Mouse (Mus musculus) forebrain, embryonic 16.5 days (tissue): ENCODE measurements at regions not wholly inside any gene's neighbourhood (a gene's known extent, or its start where the extent isn't known, plus 50 kb on each side); places are given as distances from the start of the nearest gene placed in this dataset.
A peak's percentile ranks its signal among the peaks of the same experiment; 100 is the strongest.
"Not testable (repeated sequence)": the region's sequence is repeated elsewhere in the genome, so short reads cannot be mapped to it uniquely, and the experiment has no call there.

ENCODE experiments used
- ATAC-seq: fragments of 200-750 bp; cut with Nextera tagmentation; 2 replicates; pipeline ENCODE4 v1.8.0; 2017; ENCODE audit warnings: mild to moderate bottlenecking, moderate library complexity
- H3K27ac ChIP-seq: fragments of 300-500 bp; sonication (generic); 2 replicates; pipeline ENCODE4 v1.5.1; 2014; ENCODE audit warnings: low read length, control low read depth
- H3K27me3 ChIP-seq: fragments of 300-500 bp; sonication (generic); replicated peaks from 2 replicates; pipeline ENCODE4 v1.6.1; 2014; ENCODE audit warnings: low read length; ENCODE audit not compliant: control insufficient read depth, insufficient read depth
- H3K36me3 ChIP-seq: fragments of 300-500 bp; sonication (generic); 2 replicates; pipeline ENCODE4 v1.6.1; 2014; ENCODE audit not compliant: control insufficient read depth, insufficient read depth
- H3K4me1 ChIP-seq: fragments of 300-500 bp; sonication (generic); replicated peaks from 2 replicates; pipeline ENCODE4 v1.6.1; 2014; ENCODE audit warnings: low read length; ENCODE audit not compliant: control insufficient read depth, insufficient read depth
- H3K4me2 ChIP-seq: fragments of 300-500 bp; sonication (generic); 2 replicates; pipeline ENCODE4 v1.6.1; 2014; ENCODE audit warnings: mild to moderate bottlenecking, low read length, control low read depth
- H3K4me3 ChIP-seq: fragments of 300-500 bp; sonication (generic); replicated peaks from 2 replicates; pipeline ENCODE4 v1.5.1; 2014; ENCODE audit warnings: mild to moderate bottlenecking, low read length, control low read depth
- H3K9ac ChIP-seq: fragments of 300-500 bp; sonication (generic); replicated peaks from 2 replicates; pipeline ENCODE4 v1.6.1; 2014; ENCODE audit warnings: low read depth, low read length, control low read depth
- H3K9me3 ChIP-seq: fragments of 300-500 bp; sonication (generic); 2 replicates; pipeline ENCODE4 v1.6.1; 2016; ENCODE audit warnings: low read length; ENCODE audit not compliant: control insufficient read depth
- WGBS: fragments of 180-500 bp; shearing (Covaris S2); extraction: QIAGEN DNeasy Blood & Tissue Kit; methylation state at CpG from one replicate; pipeline ENCODE4 v1.1.7; 2014; 5-methylcytosine and 5-hydroxymethylcytosine counted together

DNA sequence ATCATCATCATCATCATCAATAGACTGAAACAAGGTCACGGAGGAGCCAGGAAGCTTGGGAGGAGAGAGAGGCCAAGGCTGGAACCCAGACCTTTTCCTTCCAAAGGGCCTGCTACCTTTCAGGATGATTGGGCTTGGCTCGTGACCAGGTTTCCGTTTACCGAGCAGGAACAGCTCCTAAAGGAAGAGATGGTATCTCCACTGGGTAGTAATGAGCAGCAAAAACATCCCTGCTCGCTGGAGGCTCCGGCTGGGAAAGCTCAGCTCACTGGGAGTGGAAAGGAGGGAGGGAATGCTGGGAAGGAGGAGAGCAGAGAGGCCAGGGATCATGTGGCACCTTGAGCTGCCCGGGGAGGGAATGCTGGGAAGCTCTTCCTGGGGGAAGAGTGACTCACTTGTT is 82.8 kb upstream of the Fam174b start:
- Histone ChIP-seq H3K27me3 (no peaks in the 10 kb centered on the region), H3K36me3 (no peaks in the 10 kb centered on the region), H3K4me3 (no peak overlapping the region), H3K4me2 (no peak overlapping the region), H3K9me3 (no peaks in the 10 kb centered on the region), H3K9ac (no peak overlapping the region), H3K4me1 (no peaks in the 10 kb centered on the region), H3K27ac (no peak overlapping the region)
- no peak for ATAC-seq
- 76% methylated on average over 7 of the region's 7 CpGs for WGBS

DNA sequence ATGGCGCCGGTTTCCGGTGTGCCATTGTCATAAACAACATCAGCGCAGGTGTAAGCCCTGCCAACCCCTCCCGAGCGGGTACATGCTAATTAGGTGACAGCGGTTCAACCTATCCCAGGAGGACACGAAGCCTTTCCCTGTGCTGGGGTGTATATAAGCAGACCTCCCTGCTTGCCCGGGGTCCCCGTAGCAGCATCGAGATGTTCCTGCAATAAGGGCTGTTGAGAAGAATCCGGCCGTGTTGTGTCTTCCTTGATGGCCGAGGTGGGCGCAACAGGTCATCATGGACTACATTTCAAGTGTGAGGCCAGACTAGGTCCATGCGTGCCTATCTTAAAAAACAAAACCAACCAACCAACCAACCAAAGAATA is 83.7 kb upstream of the Fam174b start:
- not testable (repeated sequence) for H3K9me3 ChIP-seq, H3K4me1 ChIP-seq, H3K4me2 ChIP-seq, H3K27ac ChIP-seq, H3K9ac ChIP-seq, H3K27me3 ChIP-seq, H3K4me3 ChIP-seq, H3K36me3 ChIP-seq
- WGBS = 98% methylated on average over 16 of the region's 16 CpGs
- ATAC-seq = 0 out of 2 replicates have a peak, but pooled peaks have one; percentile 11

- Histone ChIP-seq H3K9ac (no peak overlapping the region), H3K4me1 (no peaks in the 10 kb centered on the region), H3K9me3 (no peaks in the 10 kb centered on the region), H3K36me3 (no peaks in the 10 kb centered on the region), H3K27ac (no peak overlapping the region), H3K4me2 (no peak overlapping the region), H3K4me3 (no peak overlapping the region), H3K27me3 (no peaks in the 10 kb centered on the region)
- WGBS = 22% methylated on average over 5 of the region's 5 CpGs
- ATAC-seq = peak; percentile 73
Measured at GRCm38 (mm10) chr7:73655787-73656423, 84.2 kb upstream of the Fam174b start.

DNA sequence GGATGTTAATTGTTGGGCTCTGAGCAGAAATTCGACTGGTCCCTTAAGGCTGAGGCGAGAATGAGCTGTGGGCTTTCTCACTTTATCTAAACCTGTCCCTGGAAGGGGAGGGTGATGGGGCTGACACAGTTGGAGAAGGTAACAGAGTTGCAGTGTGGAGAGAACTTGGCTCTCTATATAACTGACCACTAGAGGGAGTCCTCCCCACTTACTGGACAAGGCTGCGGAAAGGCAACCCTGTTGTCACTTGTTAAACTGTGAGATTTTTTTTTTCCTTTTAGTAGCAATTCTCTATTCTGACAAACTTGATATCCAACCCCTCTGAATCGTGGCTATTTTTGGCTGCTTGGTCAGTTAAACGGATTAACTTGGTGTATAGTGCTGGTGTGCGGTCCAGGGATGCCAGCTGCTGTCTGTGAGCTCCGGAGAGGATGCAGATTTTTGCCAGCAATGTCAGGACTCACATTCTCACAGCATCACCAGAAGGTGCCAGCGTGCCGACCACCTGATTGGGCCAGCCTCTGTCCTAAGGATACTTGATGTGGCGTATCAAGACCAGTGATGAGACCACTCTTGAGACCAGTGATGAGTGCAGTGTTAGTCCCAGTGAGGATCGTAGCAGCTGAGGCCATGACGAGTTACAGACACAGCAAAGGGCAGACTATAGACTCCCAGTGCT is 85.8 kb upstream of the Fam174b start:
- peak; percentile 59 for ATAC-seq
- Histone ChIP-seq H3K4me2 (no peak overlapping the region), H3K27ac (no peak overlapping the region), H3K36me3 (no peaks in the 10 kb centered on the region), H3K9me3 (no peaks in the 10 kb centered on the region), H3K4me1 (no peaks in the 10 kb centered on the region), H3K4me3 (no peak overlapping the region), H3K27me3 (no peaks in the 10 kb centered on the region), H3K9ac (no peak overlapping the region)
- WGBS = 32% methylated on average over 12 of the region's 12 CpGs

DNA sequence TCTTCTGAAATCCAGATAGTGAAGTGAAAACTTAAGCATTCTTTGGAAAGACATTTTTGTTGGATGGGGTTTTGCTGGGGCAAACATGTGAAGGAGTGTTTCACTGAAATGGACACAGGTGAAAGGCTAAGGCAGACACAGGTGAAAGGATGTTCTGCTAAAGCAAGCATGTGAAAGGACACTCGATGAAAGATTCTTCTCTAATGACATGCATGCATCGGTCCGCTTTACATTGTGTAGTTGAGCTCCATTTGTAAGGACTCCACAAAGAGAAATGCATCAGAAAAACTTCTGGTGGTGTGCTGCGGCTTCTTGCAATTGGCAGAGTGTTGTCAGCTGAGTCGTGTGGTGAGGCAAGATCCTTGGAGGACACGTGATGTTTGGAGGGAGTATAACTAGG is 89.2 kb upstream of the Fam174b start:
- Histone ChIP-seq H3K4me2 (no peak overlapping the region), H3K9ac (no peak overlapping the region), H3K9me3 (no peaks in the 10 kb centered on the region), H3K27ac (no peak overlapping the region), H3K36me3 (no peaks in the 10 kb centered on the region), H3K4me1 (peaks cover 10% of the 10 kb centered on the region), H3K27me3 (no peaks in the 10 kb centered on the region), H3K4me3 (no peak overlapping the region)
- no peak for ATAC-seq
- WGBS = 93% methylated on average over 6 of the region's 6 CpGs

- Histone ChIP-seq H3K27ac (no peak overlapping the region), H3K4me1 (peaks cover 29% of the 10 kb centered on the region), H3K27me3 (no peaks in the 10 kb centered on the region), H3K36me3 (no peaks in the 10 kb centered on the region), H3K4me3 (no peak overlapping the region), H3K9ac (no peak overlapping the region), H3K4me2 (no peak overlapping the region), H3K9me3 (no peaks in the 10 kb centered on the region)
- no peak for ATAC-seq
- 40% methylated on average over 4 of the region's 4 CpGs for WGBS
Measured at GRCm38 (mm10) chr7:73648010-73648409, 92.1 kb upstream of the Fam174b start.

GRCm38 (mm10) chr7:73647140-73647539 is 93.0 kb upstream of the Fam174b start:
- Histone ChIP-seq H3K4me2 (peak overlapping the region; percentile 6; the same call in 1 of the 2 replicates), H3K9ac (no peak overlapping the region), H3K4me3 (no peak overlapping the region), H3K27me3 (no peaks in the 10 kb centered on the region), H3K9me3 (no peaks in the 10 kb centered on the region), H3K4me1 (peaks cover 29% of the 10 kb centered on the region), H3K27ac (peak overlapping the region; percentile 85), H3K36me3 (no peaks in the 10 kb centered on the region)
- 23% methylated on average over 4 of the region's 4 CpGs for WGBS
- ATAC-seq = peak; percentile 65

DNA sequence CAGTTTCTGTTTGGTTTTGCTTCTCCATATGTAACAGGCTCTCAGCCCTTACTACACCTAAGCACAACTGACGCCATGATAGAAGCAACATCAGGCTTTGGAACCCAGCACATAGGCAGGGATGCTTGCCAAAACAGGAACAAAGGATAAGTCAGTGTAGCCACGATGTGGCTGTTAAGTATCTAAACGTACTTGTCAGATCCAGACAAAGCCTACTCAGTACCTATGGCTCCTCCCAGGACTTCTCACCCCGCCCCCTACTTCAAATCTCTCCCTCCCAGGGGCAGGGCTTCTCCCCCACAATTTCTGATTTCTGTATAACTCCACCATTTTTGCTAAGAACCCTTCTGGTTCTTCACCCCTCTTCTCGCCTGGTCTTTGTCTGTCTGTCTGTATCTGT is 93.4 kb upstream of the Fam174b start:
- peak; percentile 72 for ATAC-seq
- H3K9me3 ChIP-seq = no peaks in the 10 kb centered on the region
- 22% methylated on average over 5 of the region's 5 CpGs for WGBS
- peaks cover 29% of the 10 kb centered on the region for H3K4me1 ChIP-seq
- H3K9ac ChIP-seq = no peak overlapping the region
- no peak overlapping the region for H3K4me3 ChIP-seq
- peak overlapping the region; percentile 85 for H3K27ac ChIP-seq
- no peaks in the 10 kb centered on the region for H3K27me3 ChIP-seq
- no peaks in the 10 kb centered on the region for H3K36me3 ChIP-seq
- peak overlapping the region; percentile 6; the same call in 1 of the 2 replicates for H3K4me2 ChIP-seq

DNA sequence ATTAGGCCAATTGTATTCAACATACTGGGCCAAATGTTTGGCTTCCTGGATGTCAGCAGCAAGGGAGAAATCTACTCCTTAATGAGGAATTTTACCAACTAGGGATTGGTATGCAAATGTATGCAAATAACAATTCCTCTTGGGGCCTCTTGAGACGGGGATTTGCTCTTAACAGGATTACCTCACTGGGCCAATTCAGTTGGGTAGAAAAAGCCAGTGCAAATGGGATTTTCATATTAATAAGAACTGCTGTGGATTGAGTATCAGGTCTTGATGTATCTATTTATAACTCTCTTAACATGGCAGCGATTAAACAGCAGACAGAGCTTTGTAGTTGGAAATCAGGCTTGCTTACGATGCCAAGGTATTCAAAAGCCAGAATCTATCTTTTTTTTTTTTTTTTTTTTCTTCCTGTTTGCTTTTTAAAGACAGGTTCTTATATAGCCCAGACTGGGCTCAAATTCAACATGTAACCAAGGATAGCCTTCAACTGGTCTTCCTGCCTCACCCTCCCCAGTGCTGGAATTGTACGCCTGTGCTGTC is 95.7 kb upstream of the Fam174b start:
- H3K9me3 ChIP-seq = no peaks in the 10 kb centered on the region
- H3K9ac ChIP-seq = no peak overlapping the region
- H3K4me2 ChIP-seq = no peak overlapping the region
- peak; percentile 66 for ATAC-seq
- peak overlapping the region; percentile 84 for H3K27ac ChIP-seq
- no peaks in the 10 kb centered on the region for H3K27me3 ChIP-seq
- 10% methylated on average over 4 of the region's 4 CpGs for WGBS
- no peaks in the 10 kb centered on the region for H3K36me3 ChIP-seq
- H3K4me3 ChIP-seq = no peak overlapping the region
- peaks cover 40% of the 10 kb centered on the region for H3K4me1 ChIP-seq
